Mouse (Mus musculus) neural tube, embryonic 11.5 days (tissue): ENCODE measurements at regions not wholly inside any gene's neighbourhood (a gene's known extent, or its start where the extent isn't known, plus 50 kb on each side); places are given as distances from the start of the nearest gene placed in this dataset.

ENCODE experiments used
- ATAC-seq: fragments of 200-750 bp; cut with Nextera tagmentation; 2 replicates; pipeline ENCODE4 v1.8.0; 2017; ENCODE audit warnings: moderate number of reproducible peaks, mild to moderate bottlenecking, moderate TSS enrichment, moderate library complexity; ENCODE audit not compliant: insufficient read depth, low FRiP score, low TSS enrichment
- DNase-seq: peaks from one replicate; pipeline ENCODE4 v3.0.0-alpha.2; 2015; ENCODE audit warnings: low spot score
- H3K27ac ChIP-seq: fragments of 300-500 bp; sonication (generic); 2 replicates; pipeline ENCODE4 v1.5.1; 2014; ENCODE audit warnings: low read depth, mild to moderate bottlenecking, low read length
- H3K27me3 ChIP-seq: fragments of 300-500 bp; sonication (generic); 2 replicates; pipeline ENCODE4 v1.6.1; 2014; ENCODE audit warnings: mild to moderate bottlenecking, low read length, mixed read lengths; ENCODE audit not compliant: control insufficient read depth, insufficient read depth
- H3K36me3 ChIP-seq: fragments of 300-500 bp; sonication (generic); 2 replicates; pipeline ENCODE4 v1.6.1; 2014; ENCODE audit warnings: mild to moderate bottlenecking, low read length, moderate library complexity, mixed read lengths; ENCODE audit not compliant: control insufficient read depth, insufficient read depth
- H3K4me1 ChIP-seq: fragments of 300-500 bp; sonication (generic); 2 replicates; pipeline ENCODE4 v1.6.1; 2014; ENCODE audit warnings: low read length, mixed read lengths; ENCODE audit not compliant: control insufficient read depth, insufficient read depth
- H3K4me2 ChIP-seq: fragments of 300-500 bp; sonication (generic); 2 replicates; pipeline ENCODE4 v1.6.1; 2014; ENCODE audit warnings: low read depth, mild to moderate bottlenecking, moderate library complexity
- H3K4me3 ChIP-seq: fragments of 300-500 bp; sonication (generic); 2 replicates; pipeline ENCODE4 v1.5.1; 2014; ENCODE audit warnings: low read depth, low read length
- H3K9ac ChIP-seq: fragments of 300-500 bp; sonication (generic); 2 replicates; pipeline ENCODE4 v1.6.1; 2014; ENCODE audit warnings: mild to moderate bottlenecking, low read length
- H3K9me3 ChIP-seq: fragments of 300-500 bp; sonication (generic); 2 replicates; pipeline ENCODE4 v1.6.1; 2016; ENCODE audit warnings: low read length; ENCODE audit not compliant: control insufficient read depth
- WGBS: fragments of 180-500 bp; shearing (Covaris S2); extraction: QIAGEN DNeasy Blood & Tissue Kit; methylation state at CpG from one replicate; pipeline ENCODE4 v1.1.7; 2014; 5-methylcytosine and 5-hydroxymethylcytosine counted together

DNA sequence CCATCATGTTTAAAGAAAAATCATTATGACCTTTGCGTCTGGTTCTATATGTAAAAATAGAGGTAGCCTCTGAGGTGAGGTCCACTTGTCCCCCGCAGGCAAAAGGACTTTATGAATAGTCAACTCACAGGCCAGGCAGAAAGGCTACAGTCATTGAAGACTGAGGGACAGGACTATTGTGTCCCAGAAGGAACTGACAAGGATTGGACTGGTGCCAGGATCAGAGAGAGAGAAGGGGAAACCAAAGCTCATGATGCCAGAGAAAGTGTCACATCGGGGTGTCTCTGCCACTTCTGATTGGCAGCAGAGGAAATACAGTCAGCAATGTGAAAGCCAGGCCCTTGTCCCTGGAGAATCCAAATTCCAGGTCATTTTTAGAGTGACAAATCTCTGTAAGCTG is 50.3 kb upstream of the Fer start:
- peaks cover 2% of the 10 kb centered on the region; the same call in 1 of the 2 replicates for H3K4me1 ChIP-seq
- H3K4me3 ChIP-seq = no peak overlapping the region
- WGBS = 86% methylated on average over 3 of the region's 3 CpGs
- H3K4me2 ChIP-seq = no peak overlapping the region
- H3K9me3 ChIP-seq = no peaks in the 10 kb centered on the region
- H3K27ac ChIP-seq = no peak overlapping the region
- no peak overlapping the region for H3K9ac ChIP-seq
- ATAC-seq (no peak), DNase-seq (no peak)
- H3K36me3 ChIP-seq = no peaks in the 10 kb centered on the region
- no peaks in the 10 kb centered on the region for H3K27me3 ChIP-seq
